Mouse (Mus musculus) G1E-ER4 (cell line): ENCODE measurements at regions not wholly inside any gene's neighbourhood (a gene's known extent, or its start where the extent isn't known, plus 50 kb on each side); places are given as distances from the start of the nearest gene placed in this dataset.

Experiments
- GATA1 ChIP-seq: IDR thresholded peaks from one replicate; pipeline ENCODE4 v1.8.0; 2012; ENCODE audit warnings: low read length, inconsistent platforms

DNA sequence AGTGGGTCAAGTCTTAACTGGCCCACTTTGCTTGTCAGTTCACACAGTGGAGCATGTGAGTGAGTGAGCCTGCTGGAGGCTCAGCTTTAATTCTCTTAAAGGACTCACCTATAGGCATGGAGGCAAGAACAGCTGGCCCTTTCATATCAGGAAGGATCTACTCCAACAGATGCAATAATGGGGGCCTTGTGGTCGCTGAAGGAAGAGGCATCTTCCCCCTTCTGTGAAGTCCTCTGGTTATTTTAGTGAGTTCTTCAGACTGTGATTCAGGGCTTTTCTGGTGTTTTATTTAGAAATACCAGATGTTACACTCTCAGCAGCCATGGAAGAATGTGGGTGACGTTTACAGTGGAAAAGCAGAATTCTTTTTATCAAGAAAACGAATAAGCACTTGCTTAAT is 516.9 kb downstream of the Col12a1 start:
- TF ChIP-seq GATA1 = no peak

DNA sequence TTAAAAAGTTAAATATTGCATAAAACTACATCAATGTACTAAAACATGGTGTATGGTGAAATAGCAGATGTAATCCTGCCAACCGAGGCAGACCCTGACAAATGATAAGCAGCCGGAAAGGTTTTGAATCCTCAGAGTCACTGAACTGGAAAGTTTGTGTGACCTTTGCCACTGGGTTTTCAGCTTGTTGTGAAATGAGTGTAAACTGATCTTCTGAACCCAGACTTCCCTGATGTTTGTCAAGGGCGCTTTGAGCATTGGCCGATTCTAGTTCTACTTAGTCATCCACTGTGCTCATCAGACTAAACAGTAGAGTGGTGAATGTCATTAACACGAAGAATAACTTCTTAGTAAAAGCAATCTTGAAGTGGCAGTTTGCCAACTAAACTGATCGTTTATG is 505.3 kb downstream of the Col12a1 start:
- TF ChIP-seq GATA1 = no peak

DNA sequence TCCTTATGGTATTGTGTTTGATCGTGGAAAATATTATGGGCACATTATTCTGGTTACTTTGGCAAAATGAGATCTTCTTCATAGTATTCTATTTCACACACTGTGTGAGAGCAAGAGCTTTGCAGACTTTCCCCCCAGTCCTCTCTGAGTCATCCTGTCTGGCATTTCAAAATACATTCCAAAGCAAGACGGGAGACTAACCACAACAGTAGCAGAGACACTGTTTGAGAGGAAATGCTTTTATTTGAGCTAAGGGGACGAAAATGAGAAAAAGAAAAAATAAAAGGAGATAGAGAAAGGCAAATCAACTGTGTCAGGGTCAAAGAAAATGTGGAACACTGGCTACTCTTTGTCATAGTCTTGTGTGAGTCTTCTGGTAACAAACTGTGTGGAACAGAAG is 502.6 kb downstream of the Col12a1 start:
- no peak for TF ChIP-seq GATA1

DNA sequence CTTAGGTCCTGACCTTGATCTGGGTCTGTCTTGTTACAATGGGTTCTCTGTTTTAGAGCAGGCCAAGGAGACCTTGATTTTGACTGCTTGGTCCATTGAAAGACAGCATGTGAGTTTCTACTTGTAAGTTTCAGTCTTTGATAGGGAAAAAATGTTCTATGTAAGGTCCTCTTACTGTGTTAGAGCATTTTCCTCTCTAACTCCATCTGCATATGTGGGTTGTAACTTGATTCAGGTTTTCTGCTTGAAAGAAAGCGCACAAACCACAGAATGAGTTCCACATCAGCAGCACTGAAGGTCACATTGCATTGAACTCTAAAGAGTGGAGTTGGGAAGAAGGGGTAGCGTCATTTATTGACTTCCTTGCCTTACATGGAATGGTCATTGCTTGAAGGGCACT is 502.2 kb downstream of the Col12a1 start:
- no peak for TF ChIP-seq GATA1

DNA sequence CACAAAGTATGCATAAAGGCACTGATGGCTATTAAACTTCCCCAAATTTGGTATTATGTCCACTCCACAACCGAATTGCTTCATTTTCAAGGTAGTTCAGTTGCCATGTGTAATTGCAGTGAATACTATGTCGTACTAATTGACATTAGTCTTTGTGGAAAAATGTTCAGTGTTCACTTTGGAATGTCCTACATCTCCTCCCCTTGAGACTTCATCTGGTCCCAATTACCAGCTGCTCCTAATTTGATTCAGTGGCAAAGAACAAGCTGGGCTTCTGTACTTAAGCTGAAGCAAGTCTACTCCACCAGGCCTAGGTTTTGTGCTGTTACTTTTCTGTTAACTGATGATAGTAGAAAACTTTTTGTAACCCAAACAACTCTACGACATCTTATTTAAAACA is 485.6 kb downstream of the Col12a1 start:
- no peak for TF ChIP-seq GATA1

DNA sequence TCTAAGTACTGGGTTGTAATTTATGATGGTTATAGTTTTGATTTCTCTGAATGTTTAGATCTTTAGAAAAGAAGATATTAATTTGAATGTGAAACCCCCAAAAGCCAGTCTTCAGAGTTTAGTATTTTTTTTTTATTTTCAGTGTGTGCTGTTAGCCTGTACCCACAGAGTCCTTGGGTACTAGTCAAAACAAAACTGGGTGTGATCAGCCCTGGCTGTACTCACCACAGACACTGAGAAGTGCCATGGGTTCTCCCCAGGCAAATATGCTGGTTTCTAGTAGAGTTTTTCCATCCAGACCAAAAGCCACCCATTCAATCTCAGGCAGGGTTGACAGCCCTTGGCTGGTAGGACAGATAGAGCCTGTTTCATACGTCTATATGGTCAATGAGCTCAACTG is 484.9 kb downstream of the Col12a1 start:
- TF ChIP-seq GATA1 = no peak

DNA sequence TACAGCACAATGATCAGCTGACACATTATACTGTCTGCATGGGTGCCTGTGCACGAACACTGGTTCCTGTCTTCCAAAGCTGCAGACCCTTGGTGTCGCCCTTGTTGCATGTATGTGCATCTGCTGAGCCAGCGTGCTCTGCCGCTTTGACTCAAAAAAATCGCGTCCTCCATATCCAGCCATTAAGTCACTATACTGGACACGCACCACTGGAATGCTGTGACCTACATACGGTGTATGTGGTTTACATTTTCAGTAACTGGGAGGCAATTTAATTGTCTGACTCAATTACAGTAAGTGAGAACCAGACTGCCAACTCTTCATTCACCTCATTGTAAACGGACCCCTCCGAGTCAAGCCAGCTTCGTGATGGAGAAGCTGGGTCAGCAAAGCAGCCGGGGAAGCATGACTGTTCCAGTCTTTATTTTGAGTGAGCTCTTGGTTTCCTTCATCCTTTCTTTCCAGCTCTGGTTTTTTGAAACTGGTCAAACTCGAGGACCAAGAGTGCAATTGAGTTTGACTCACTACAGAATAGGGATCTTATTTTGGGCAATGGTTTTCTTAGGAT is 448.9 kb downstream of the Col12a1 start:
- no peak for TF ChIP-seq GATA1

DNA sequence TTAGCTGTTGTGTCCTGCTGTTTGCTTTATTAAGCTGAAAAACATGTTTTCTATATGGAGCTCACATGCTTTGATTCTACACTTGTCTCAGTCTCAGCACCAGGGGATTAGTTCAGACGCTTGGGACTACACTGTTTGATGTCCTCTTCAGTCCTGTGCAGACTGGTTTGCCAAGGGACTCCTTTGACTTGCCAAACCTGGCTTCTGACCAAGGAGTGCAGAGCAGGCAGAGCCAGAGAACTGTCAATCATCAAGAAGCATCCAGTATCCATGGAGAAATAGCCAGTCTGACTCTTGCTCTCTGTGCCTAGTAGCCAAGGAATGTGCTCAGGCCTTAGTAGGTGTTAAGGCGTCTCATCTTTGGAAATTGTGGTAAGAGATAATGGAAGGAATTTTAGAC is 448.4 kb downstream of the Col12a1 start:
- no peak for TF ChIP-seq GATA1

DNA sequence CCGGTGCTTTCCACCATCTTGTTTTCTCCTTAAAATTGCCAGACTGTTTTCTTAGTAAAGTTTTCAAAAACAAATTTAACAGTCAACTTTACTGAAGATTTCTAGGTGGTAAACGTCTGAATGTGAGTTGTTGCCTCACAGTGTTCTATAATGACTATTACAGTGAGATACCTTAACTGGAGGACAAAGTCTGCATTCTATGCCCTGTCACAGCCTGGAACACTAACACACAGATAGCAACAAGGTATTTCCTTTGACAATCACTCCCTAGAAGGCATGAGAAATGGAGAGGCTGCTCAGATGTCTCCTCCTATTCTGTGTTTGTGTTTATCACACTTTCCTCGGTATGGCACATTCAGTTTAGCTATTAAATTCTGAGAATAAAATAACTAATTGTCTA is 430.8 kb downstream of the Col12a1 start:
- no peak for TF ChIP-seq GATA1

DNA sequence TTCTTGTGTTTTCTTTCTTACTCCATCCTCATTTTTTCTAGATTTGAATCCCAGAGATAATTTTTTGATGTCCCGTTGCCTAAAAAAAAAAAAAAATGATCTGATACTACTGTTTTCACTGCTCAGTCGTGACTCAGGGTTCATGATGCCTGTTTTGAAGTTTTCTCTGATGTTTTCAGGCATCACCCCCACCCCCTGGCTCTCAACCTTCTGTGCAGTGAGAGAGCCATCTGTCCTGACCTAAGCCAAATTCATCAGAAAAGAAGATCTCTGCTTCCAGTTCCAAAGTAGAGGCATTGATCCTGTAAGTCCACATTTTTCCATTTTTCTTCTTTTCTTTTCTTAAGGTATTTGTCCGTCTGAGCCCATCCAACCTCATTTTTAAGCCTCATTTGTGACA is 423.3 kb downstream of the Col12a1 start:
- no peak for TF ChIP-seq GATA1

DNA sequence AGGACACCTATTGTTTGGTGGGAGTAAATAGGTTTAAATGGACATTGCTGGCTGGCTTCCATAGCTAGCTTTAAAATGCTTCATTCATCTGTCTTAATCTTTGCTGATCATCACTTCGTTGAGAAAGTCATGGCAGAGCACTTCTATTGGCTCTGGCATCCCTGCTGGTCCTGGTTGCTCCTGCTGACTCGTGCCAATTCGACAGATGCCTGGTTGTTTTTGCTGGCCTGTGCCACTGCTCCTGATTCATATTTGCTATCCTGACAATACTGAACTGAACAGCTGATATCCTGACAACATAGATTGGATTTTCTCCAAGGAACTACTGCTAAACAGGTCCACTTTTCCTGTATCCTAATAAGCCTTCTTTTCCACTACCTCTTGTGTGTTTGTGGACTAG is 417.1 kb downstream of the Col12a1 start:
- no peak for TF ChIP-seq GATA1

DNA sequence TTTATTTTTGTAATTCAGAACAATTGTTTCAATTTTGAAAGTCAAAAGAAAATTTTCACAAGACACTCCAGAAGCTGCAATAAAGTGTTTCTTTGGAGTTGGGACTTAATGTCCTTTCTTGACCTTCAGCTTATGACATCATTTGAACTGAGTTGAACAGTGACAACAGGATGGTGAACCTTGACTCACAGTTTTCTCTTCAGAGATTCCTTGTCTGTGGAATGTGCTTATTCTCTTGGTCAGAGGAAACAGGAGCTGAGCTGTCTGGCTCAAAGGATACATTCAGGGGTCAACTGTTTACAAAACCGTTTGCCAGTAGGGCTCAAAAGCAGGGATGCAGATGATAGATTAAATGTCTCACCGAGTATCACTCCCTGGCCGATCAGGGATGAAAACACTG is 408.0 kb downstream of the Col12a1 start:
- TF ChIP-seq GATA1 = no peak

DNA sequence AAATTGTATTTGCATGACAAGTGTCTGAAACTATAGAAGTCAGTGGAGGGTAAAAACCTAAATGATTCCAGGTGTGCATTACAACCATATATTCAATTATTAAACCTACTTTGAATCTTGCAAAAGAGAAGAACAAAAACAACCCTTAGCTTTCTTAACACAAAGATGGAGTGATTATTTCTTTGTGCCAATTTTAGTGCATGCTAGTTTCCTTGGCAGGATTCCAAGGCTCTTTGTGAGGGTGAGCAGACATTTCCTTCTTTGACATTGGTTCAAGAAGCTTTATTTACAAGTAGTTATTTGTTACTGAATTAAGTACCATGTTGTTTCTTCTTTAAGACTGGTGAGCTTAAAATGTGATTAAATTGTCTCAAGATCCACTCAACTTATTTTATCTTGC is 401.2 kb downstream of the Col12a1 start:
- TF ChIP-seq GATA1 = no peak

DNA sequence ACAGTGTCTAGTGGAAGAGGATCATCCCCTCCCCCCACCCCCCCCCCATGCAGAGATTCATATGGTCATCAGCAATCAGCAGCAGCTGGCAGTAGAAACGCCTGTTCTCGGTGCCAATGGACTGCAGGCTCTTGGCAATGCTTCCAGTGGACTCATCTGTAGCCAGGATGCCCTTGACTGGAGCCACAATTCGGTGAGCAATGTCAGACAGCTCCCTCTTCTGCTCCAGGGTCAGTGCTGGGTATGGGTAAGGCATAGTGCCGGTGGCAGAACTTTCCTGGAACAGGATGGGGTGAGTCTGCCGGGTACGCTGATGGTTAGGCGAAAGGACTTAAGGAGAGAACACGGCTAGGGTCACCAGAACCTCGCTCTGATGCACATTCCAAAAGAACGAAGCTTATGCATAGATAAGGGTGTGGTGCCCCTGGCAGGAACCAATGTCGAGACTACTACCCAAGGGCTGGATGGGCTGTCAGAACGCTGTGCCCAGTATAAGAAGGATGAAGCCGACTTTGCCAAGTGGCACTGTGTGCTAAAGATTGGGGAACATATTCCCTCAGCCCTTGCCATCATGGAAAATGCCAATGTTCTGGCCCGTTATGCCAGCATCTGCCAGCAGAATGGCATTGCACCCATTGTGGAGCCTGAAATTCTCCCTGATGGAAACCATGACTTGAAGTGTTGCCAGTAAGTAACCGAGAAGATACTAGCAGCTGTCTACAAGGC is 372.1 kb downstream of the Col12a1 start:
- TF ChIP-seq GATA1 = no peak

DNA sequence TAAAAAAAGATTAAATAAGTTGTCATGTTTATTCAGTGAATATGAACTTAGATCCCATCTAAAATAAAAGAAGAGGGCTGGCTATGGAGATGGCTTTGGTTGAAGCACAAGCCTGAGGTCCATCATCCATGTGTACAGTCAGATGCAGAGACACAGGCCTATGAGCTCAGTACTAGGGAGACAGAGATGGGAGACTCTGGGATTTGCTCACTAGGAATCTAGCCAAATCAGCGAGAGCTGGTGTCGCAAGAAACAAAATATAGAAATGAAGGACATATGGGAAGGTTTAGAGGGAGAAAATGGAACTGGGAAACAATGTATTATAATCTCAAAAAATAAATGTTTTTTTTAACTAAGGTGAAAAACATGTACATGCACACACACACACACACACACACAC is 326.6 kb downstream of the Col12a1 start:
- no peak for TF ChIP-seq GATA1

DNA sequence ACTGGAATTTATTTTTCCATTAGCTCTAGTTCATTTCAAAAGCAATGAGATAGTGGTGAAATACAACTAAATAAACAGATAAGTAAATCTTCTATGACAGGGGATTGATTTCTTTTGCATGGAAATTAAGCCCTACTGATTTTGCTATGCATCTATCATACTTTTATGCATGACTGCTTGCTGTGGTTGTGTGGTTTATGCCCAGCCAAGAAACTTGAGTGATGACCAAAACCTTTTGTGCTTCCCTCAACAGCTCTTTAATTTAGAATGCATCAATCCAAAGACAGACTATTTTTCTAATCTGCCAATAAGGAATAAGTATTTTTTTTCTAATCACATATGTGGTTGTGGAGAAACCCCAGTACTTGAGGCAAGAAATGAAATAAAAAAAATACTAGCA is 303.6 kb downstream of the Col12a1 start:
- TF ChIP-seq GATA1 = no peak

DNA sequence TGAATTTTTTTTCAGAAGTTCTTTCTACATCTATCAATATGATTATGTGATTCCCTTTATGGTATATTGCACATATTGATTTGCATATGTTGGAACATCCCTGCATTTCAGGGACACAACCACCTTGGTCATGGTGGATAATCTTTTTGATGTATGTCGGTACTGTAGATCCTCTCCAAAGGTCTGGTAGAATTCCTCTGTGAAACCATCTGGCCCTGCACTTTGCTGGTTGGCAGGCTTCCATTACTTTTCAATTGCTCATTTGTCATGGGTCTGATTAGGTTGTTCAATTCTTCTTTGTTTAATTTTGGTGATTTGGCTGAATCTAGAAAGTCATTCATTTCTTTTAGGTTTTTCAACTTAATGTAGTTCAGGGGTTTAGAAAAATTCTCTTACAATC is 288.2 kb downstream of the Col12a1 start:
- no peak for TF ChIP-seq GATA1

DNA sequence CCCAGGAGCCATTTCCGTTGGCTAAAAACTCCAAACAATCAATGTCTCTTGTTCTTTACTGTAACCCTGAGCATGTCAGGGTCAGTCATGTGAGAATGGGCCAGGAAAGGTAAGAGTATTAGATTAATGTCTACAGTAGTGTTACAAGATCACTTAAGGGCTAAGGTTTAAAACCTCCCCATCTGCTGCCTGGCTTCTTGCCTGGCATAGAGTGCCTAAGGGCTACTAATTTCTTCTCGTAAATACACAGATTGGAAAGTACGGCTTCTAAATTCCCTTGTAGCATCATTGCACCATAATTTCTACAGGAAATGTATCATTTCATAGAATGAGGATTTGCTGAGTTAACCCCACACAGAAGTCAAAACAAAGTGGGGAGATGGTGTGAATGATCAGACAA is 281.0 kb downstream of the Col12a1 start:
- TF ChIP-seq GATA1 = no peak
